Mouse (Mus musculus): ENCODE measurements around the gene Emilin2. TPM values are rescaled to one million over a fixed set of nuclear protein-coding genes. Genes with fewer than 3 reads are reported as not detected.

Gene Emilin2
- total RNA-seq, 2 experiments from 2014 or later = 2.2 to 2.6 TPM

- intact Hi-C loops (cut with DNase I) = no loop called here
- DNase-seq (ENCODE audit: low spot score in 2 of 2) = no peak
Observed at GRCm38 (mm10) chr17:71214514-71215240, 97.1 kb downstream of the Emilin2 start.

- DNase-seq (ENCODE audit: low spot score in 2 of 2) = no peak
- intact Hi-C loops (cut with DNase I) = no loop called here
Observed at GRCm38 (mm10) chr17:71213666-71214065, 98.1 kb downstream of the Emilin2 start.

GRCm38 (mm10) chr17:71211962-71212646, 99.7 kb downstream of the Emilin2 start:
- intact Hi-C loops (cut with DNase I) = no loop called here
- DNase-seq (ENCODE audit: low spot score in 2 of 2) = no peak

- no peak for DNase-seq (ENCODE audit: low spot score in 2 of 2)
- intact Hi-C loops (cut with DNase I) = no loop called here
Observed at GRCm38 (mm10) chr17:71209936-71210335, 101.8 kb downstream of the Emilin2 start.

- intact Hi-C loops (cut with DNase I) = no loop called here
- DNase-seq (ENCODE audit: low spot score in 2 of 2) = no peak
Observed at GRCm38 (mm10) chr17:71208921-71209320, 102.9 kb downstream of the Emilin2 start.

- no peak for DNase-seq (ENCODE audit: low spot score in 2 of 2)
- intact Hi-C loops (cut with DNase I) = no loop called here
Observed at GRCm38 (mm10) chr17:71208376-71208775, 103.4 kb downstream of the Emilin2 start.

GRCm38 (mm10) chr17:71207268-71207667, 104.5 kb downstream of the Emilin2 start:
- DNase-seq (ENCODE audit: low spot score in 2 of 2) = no peak
- intact Hi-C loops (cut with DNase I) = no loop called here

- DNase-seq (ENCODE audit: low spot score in 2 of 2) = no peak
- intact Hi-C loops (cut with DNase I) = no loop called here
Observed at GRCm38 (mm10) chr17:71206136-71206893, 105.5 kb downstream of the Emilin2 start.

GRCm38 (mm10) chr17:71204809-71205091, 107.0 kb downstream of the Emilin2 start:
- intact Hi-C loops (cut with DNase I) = no loop called here
- no peak for DNase-seq (ENCODE audit: low spot score in 2 of 2)

- DNase-seq (ENCODE audit: low spot score in 2 of 2) = no peak
- intact Hi-C loops (cut with DNase I) = no loop called here
Observed at GRCm38 (mm10) chr17:71203998-71204808, 107.6 kb downstream of the Emilin2 start.

Other genes starting within 250 kb of the Emilin2 start
- 10 to 100 TPM; 79.9 to 84.3 TPM for gene Lpin2, start 129.4 kb downstream of the Emilin2 start, total RNA-seq (2021)
- gene Gm4707, start 147.9 kb upstream of the Emilin2 start, total RNA-seq (2021) = 1 to 10 TPM; 1.3 to 2.0 TPM
- gene Smchd1, start 163.4 kb upstream of the Emilin2 start, total RNA-seq (2021) = 10 to 100 TPM; 27.3 to 28.5 TPM
- gene Ndc80, start 214.9 kb upstream of the Emilin2 start, total RNA-seq (2021) = 1 to 10 TPM; 1.0 to 1.3 TPM
- 1 to 10 TPM; 1.1 to 1.4 TPM for gene Spdya, start 240.1 kb upstream of the Emilin2 start, total RNA-seq (2021)